Comparison of ENCODE assay signal across 24 mouse cellular contexts in genomic region chr11:103248837-103249236, GRCm38 (mm10). TPM values are rescaled to one million over a fixed set of nuclear protein-coding genes. Genes with fewer than 3 reads are reported as not detected.
DNase-seq lines count a peak whose midpoint lies in the region; ATAC-seq and TF ChIP-seq lines count a peak whose summit lies in the region.
"Had no signal": no experiment of that assay in that cellular context is flagged by ENCODE, and none has a peak within 500 bp of the region (broad histone marks: within the 10 kb centered on the region; RNA-seq: fewer than 3 reads in every experiment).

No protein-coding gene starts in this region.

- no peak for DNase-seq in liver, embryonic 11.5 days (ENCODE audit: low spot score)
- peak; percentile 51 for DNase-seq in MEL (ENCODE audit: low read depth, low spot score)
- no peak for DNase-seq in embryonic facial prominence, embryonic 10.5 days (ENCODE audit: low spot score)
- no peak for DNase-seq in frontal cortex, postnatal 25 days (ENCODE audit: low spot score in 2 of 2)
- DNase-seq in forebrain, postnatal 0 days: no peak
- DNase-seq: adrenal gland, postnatal 36 days; cerebellum, postnatal 36 days; gastrocnemius, postnatal 10 days; right cerebral cortex, postnatal 25 days; thymus, postnatal 14 days had no signal

- no peak overlapping the region for H3K9ac ChIP-seq in liver, embryonic 16.5 days (ENCODE audit: low read depth, low read length)
- no peak overlapping the region for H3K9ac ChIP-seq in liver, embryonic 11.5 days (ENCODE audit: low read depth, low read length)
- peak overlapping the region; percentile 7; the same call in 1 of the 2 replicates for H3K9ac ChIP-seq in MEL (ENCODE audit: control insufficient read depth, low read depth, low read length, poor library complexity, severe bottlenecking)
- no peak overlapping the region for H3K9ac ChIP-seq in forebrain, postnatal 0 days
- H3K9ac ChIP-seq: embryonic facial prominence, embryonic 12.5 days; forebrain, embryonic 15.5 days; neural tube, embryonic 12.5 days had no signal

- H3K79me2 ChIP-seq in MEL (ENCODE audit: control insufficient read depth, insufficient read depth, low read length, poor library complexity) (no peaks in the 10 kb centered on the region), myocyte (ENCODE audit: control insufficient read depth, insufficient read depth) (peaks cover 80% of the 10 kb centered on the region)

- H3ac ChIP-seq in myocyte (ENCODE audit: control insufficient read depth, insufficient read length): no peak overlapping the region

- 0 out of 2 replicates have a peak overlapping the region, but pooled peaks have one; percentile 0 for H3K4me2 ChIP-seq in liver, embryonic 16.5 days (ENCODE audit: low read depth, low read length)
- no peak overlapping the region for H3K4me2 ChIP-seq in liver, embryonic 11.5 days
- peak overlapping the region; percentile 25 for H3K4me2 ChIP-seq in myocyte (ENCODE audit: low read depth)
- no peak overlapping the region for H3K4me2 ChIP-seq in forebrain, postnatal 0 days (ENCODE audit: low read depth)
- H3K4me2 ChIP-seq: embryonic facial prominence, embryonic 12.5 days; forebrain, embryonic 15.5 days; heart, embryonic 11.5 days; limb, embryonic 12.5 days; neural tube, embryonic 12.5 days had no signal

- no peaks in the 10 kb centered on the region for H3K36me3 ChIP-seq in liver, embryonic 16.5 days (ENCODE audit: control insufficient read depth, insufficient read depth)
- H3K36me3 ChIP-seq in liver, embryonic 11.5 days (ENCODE audit: control insufficient read depth, insufficient read depth, low read length): no peaks in the 10 kb centered on the region
- H3K36me3 ChIP-seq in MEL (ENCODE audit: control insufficient read depth in 1 of 2, insufficient read depth in 2 of 2, low read length in 2 of 2): peaks cover 0 to 17% of the 10 kb centered on the region in 2 experiments; a peak in 2 of 4 replicates
- H3K36me3 ChIP-seq in embryonic facial prominence, embryonic 10.5 days (replicated peaks): no peaks in the 10 kb centered on the region; the same call in 1 of the 2 replicates
- H3K36me3 ChIP-seq in myocyte (ENCODE audit: control insufficient read depth, insufficient read depth): peaks cover 4% of the 10 kb centered on the region
- no peaks in the 10 kb centered on the region for H3K36me3 ChIP-seq in forebrain, postnatal 0 days (ENCODE audit: insufficient read depth)
- H3K36me3 ChIP-seq: embryonic facial prominence, embryonic 12.5 days; forebrain, embryonic 15.5 days; limb, embryonic 12.5 days; neural tube, embryonic 12.5 days had no signal

- no peak overlapping the region for H3K4me3 ChIP-seq in liver, embryonic 16.5 days (ENCODE audit: low read depth, low read length)
- H3K4me3 ChIP-seq in liver, embryonic 11.5 days (ENCODE audit: low read depth, low read length): no peak overlapping the region
- H3K4me3 ChIP-seq in MEL (ENCODE audit: control insufficient read depth in 1 of 2, insufficient read depth in 1 of 2, low read depth in 2 of 2, low read length in 2 of 2) (no peak overlapping the region), myocyte (no peak overlapping the region)
- no peak overlapping the region for H3K4me3 ChIP-seq in embryonic facial prominence, embryonic 10.5 days
- H3K4me3 ChIP-seq in forebrain, postnatal 0 days (ENCODE audit: low read depth, low read length): no peak overlapping the region
- H3K4me3 ChIP-seq: embryonic facial prominence, embryonic 12.5 days; forebrain, embryonic 15.5 days; limb, embryonic 12.5 days; neural tube, embryonic 12.5 days had no signal

- H3K27me3 ChIP-seq in liver, embryonic 16.5 days (ENCODE audit: control insufficient read depth, insufficient read depth, low read depth, low read length): no peaks in the 10 kb centered on the region
- no peaks in the 10 kb centered on the region for H3K27me3 ChIP-seq in liver, embryonic 11.5 days (replicated peaks; ENCODE audit: control insufficient read depth, insufficient read depth, low read length)
- no peaks in the 10 kb centered on the region for H3K27me3 ChIP-seq in MEL (ENCODE audit: control insufficient read depth in 1 of 2, insufficient read depth in 2 of 2, low read length in 2 of 2)
- H3K27me3 ChIP-seq in embryonic facial prominence, embryonic 10.5 days (replicated peaks; ENCODE audit: low read depth, poor library complexity, severe bottlenecking): peaks cover 3% of the 10 kb centered on the region
- no peaks in the 10 kb centered on the region for H3K27me3 ChIP-seq in myocyte (ENCODE audit: control insufficient read depth, insufficient read depth, insufficient read length)
- H3K27me3 ChIP-seq in forebrain, postnatal 0 days (ENCODE audit: insufficient read depth, low read length): no peaks in the 10 kb centered on the region
- H3K27me3 ChIP-seq: embryonic facial prominence, embryonic 12.5 days; forebrain, embryonic 15.5 days; limb, embryonic 12.5 days; neural tube, embryonic 12.5 days; Patski had no signal

- no peaks in the 10 kb centered on the region for H3K9me3 ChIP-seq in liver, embryonic 16.5 days (replicated peaks; ENCODE audit: control insufficient read depth, low read length)
- H3K9me3 ChIP-seq in liver, embryonic 11.5 days (ENCODE audit: control insufficient read depth, low read length): no peaks in the 10 kb centered on the region
- H3K9me3 ChIP-seq in MEL (replicated peaks; ENCODE audit: insufficient read depth, low read length): no peaks in the 10 kb centered on the region
- no peaks in the 10 kb centered on the region for H3K9me3 ChIP-seq in embryonic facial prominence, embryonic 10.5 days
- no peaks in the 10 kb centered on the region for H3K9me3 ChIP-seq in forebrain, postnatal 0 days (ENCODE audit: low read length)
- H3K9me3 ChIP-seq: embryonic facial prominence, embryonic 12.5 days; forebrain, embryonic 15.5 days; limb, embryonic 12.5 days; neural tube, embryonic 12.5 days had no signal

- H3K4me1 ChIP-seq in liver, embryonic 16.5 days (ENCODE audit: control insufficient read depth, low read depth, low read length): peaks cover 9% of the 10 kb centered on the region
- H3K4me1 ChIP-seq in liver, embryonic 11.5 days (replicated peaks; ENCODE audit: control insufficient read depth, insufficient read depth, low read length): peaks cover 16% of the 10 kb centered on the region
- H3K4me1 ChIP-seq in MEL (ENCODE audit: control insufficient read depth in 1 of 2, insufficient read depth in 2 of 2, low read length in 2 of 2): peaks cover 2 to 26% of the 10 kb centered on the region in 2 experiments; a peak in 3 of 4 replicates
- H3K4me1 ChIP-seq in embryonic facial prominence, embryonic 10.5 days: peaks cover 40% of the 10 kb centered on the region
- no peaks in the 10 kb centered on the region; the same call in 1 of the 2 replicates for H3K4me1 ChIP-seq in forebrain, postnatal 0 days (ENCODE audit: insufficient read depth)

- TF ChIP-seq RAD21 in MEL (IDR thresholded peaks at IDR 0.05; ENCODE audit: low read depth, low read length): no peak

- no peak for TF ChIP-seq EP300 in MEL (IDR thresholded peaks at IDR 0.05; ENCODE audit: low read depth in 1 of 2, low read length in 2 of 2)

- TF ChIP-seq POLR2A in MEL (IDR thresholded peaks at IDR 0.05; ENCODE audit: control insufficient read depth in 1 of 2, insufficient read depth in 1 of 2, low read depth in 1 of 2, low read length in 2 of 2, poor library complexity in 1 of 2): no peak
- no peak for TF ChIP-seq POLR2A in myocyte (IDR thresholded peaks at IDR 0.05; ENCODE audit: insufficient read length, low read depth)

- no peak for ATAC-seq in liver, embryonic 16.5 days (ENCODE audit: low read depth)
- no peak for ATAC-seq in liver, embryonic 11.5 days (replicated peaks; ENCODE audit: low FRiP score)
- ATAC-seq in forebrain, postnatal 0 days: no peak
- ATAC-seq: forebrain, embryonic 15.5 days; inflammation-experienced regulatory T-cells, adult 6 months; Patski had no signal

- 48% methylated on average over 5 of the region's 5 CpGs for WGBS in liver, embryonic 16.5 days (ENCODE audit: insufficient replicate concordance)
- WGBS in liver, embryonic 11.5 days: 62% methylated on average over 5 of the region's 5 CpGs
- 59% methylated on average over 5 of the region's 5 CpGs for WGBS in embryonic facial prominence, embryonic 10.5 days
- WGBS in forebrain, postnatal 0 days: 69% methylated on average over 5 of the region's 5 CpGs

- TF ChIP-seq CTCF in MEL (IDR thresholded peaks at IDR 0.05 in 2 of 3, conservative IDR thresholded peaks at IDR 0.05 in 1 of 3; ENCODE audit: control insufficient read depth in 1 of 3, insufficient read depth in 1 of 3, low read depth in 2 of 3, low read length in 3 of 3, poor library complexity in 1 of 3, severe bottlenecking in 1 of 3): no peak
- TF ChIP-seq CTCF in forebrain, postnatal 0 days (IDR thresholded peaks at IDR 0.05; ENCODE audit: low read depth): no peak

- peak overlapping the region; percentile 21; the same call in 1 of the 2 replicates for H3K27ac ChIP-seq in liver, embryonic 16.5 days (ENCODE audit: low read length)
- no peak overlapping the region for H3K27ac ChIP-seq in liver, embryonic 11.5 days (ENCODE audit: low read depth, low read length)
- no peak overlapping the region for H3K27ac ChIP-seq in MEL (ENCODE audit: control insufficient read depth, low read depth, low read length)
- peak overlapping the region; percentile 40; the same call in 1 of the 2 replicates for H3K27ac ChIP-seq in embryonic facial prominence, embryonic 10.5 days (replicated peaks)
- H3K27ac ChIP-seq in forebrain, postnatal 0 days (ENCODE audit: low read depth, low read length): no peak overlapping the region
- H3K27ac ChIP-seq: embryonic facial prominence, embryonic 12.5 days; limb, embryonic 12.5 days; neural tube, embryonic 12.5 days had no signal

RNA-seq across cellular contexts. Expression of gene Map3k14, which starts 18.4 kb away (rescaled TPM):
- 0.56 and 0.64 TPM in 2 replicates for polyA plus RNA-seq in liver, embryonic 16.5 days (2015; fragmentation: Nextera tagmentation; extraction: Ambion mirVana)
- polyA plus RNA-seq in liver, embryonic 11.5 days (2014; fragmentation: Nextera tagmentation; extraction: Ambion mirVana): 1.1 and 1.6 TPM in 2 replicates
- total RNA-seq in MEL (2012; rRNA removed): 0.36 and 0.39 TPM in 2 replicates
- under 1 TPM in 1 of 2 experiments, not detected in 1; 0.99 TPM for polyA plus RNA-seq in MEL (2012; ENCODE audit: insufficient read depth in 1 of 2, insufficient read length in 2 of 2, low read depth in 1 of 2, low replicate concordance in 2 of 2, missing spikeins in 1 of 2)
- polyA plus RNA-seq in embryonic facial prominence, embryonic 10.5 days (2016; fragmentation: Nextera tagmentation; extraction: Ambion mirVana): 3.1 and 3.2 TPM in 2 replicates
- polyA plus RNA-seq in myocyte (2012; fragmentation: generic; extraction: Trizol): 12.9 TPM
- total RNA-seq in forebrain, postnatal 0 days (2014; rRNA removed): 3.2 and 5.8 TPM in 2 replicates
- 0.77 TPM in 2 replicates for polyA plus RNA-seq in forebrain, postnatal 0 days (2015; fragmentation: Nextera tagmentation; extraction: Ambion mirVana)

RNA-seq across cellular contexts. Expression of gene Spata32, which starts 30.6 kb away (rescaled TPM):
- not detected in 2 replicates for polyA plus RNA-seq in liver, embryonic 16.5 days (2015; fragmentation: Nextera tagmentation; extraction: Ambion mirVana)
- not detected in 2 replicates for polyA plus RNA-seq in liver, embryonic 11.5 days (2014; fragmentation: Nextera tagmentation; extraction: Ambion mirVana)
- not detected in 2 replicates for total RNA-seq in MEL (2012; rRNA removed)
- polyA plus RNA-seq in MEL (2012; ENCODE audit: insufficient read depth in 1 of 2, insufficient read length in 2 of 2, low read depth in 1 of 2, low replicate concordance in 2 of 2, missing spikeins in 1 of 2): not detected
- polyA plus RNA-seq in embryonic facial prominence, embryonic 10.5 days (2016; fragmentation: Nextera tagmentation; extraction: Ambion mirVana): not detected in 2 replicates
- polyA plus RNA-seq in myocyte (2012; fragmentation: generic; extraction: Trizol): 0.04 TPM
- total RNA-seq in forebrain, postnatal 0 days (2014; rRNA removed): 0.57 and 0.62 TPM in 2 replicates
- polyA plus RNA-seq in forebrain, postnatal 0 days (2015; fragmentation: Nextera tagmentation; extraction: Ambion mirVana): 0.43 and 0.64 TPM in 2 replicates
- total RNA-seq: adrenal gland, postnatal 36 days; gastrocnemius, postnatal 10 days; megakaryocyte-erythroid progenitor cell, adult 5-6 weeks had no signal
- polyA plus RNA-seq: embryonic facial prominence, embryonic 12.5 days; heart, embryonic 11.5 days; hindbrain, embryonic 11.5 days; inflammation-experienced regulatory T-cells, adult 6 months; kidney, embryonic 14.5 days; large intestine, adult 2 months; limb, embryonic 12.5 days; Patski had no signal

RNA-seq across cellular contexts. Expression of gene 1700023F06Rik, which starts 40.5 kb away (rescaled TPM):
- not detected in 2 replicates for polyA plus RNA-seq in liver, embryonic 16.5 days (2015; fragmentation: Nextera tagmentation; extraction: Ambion mirVana)
- polyA plus RNA-seq in liver, embryonic 11.5 days (2014; fragmentation: Nextera tagmentation; extraction: Ambion mirVana): 0.15 TPM in 1 of 2 replicates, not detected in the other
- not detected in 2 replicates for total RNA-seq in MEL (2012; rRNA removed)
- polyA plus RNA-seq in MEL (2012; ENCODE audit: insufficient read depth in 1 of 2, insufficient read length in 2 of 2, low read depth in 1 of 2, low replicate concordance in 2 of 2, missing spikeins in 1 of 2) (not detected), myocyte (2012; fragmentation: generic; extraction: Trizol) (not detected)
- 0.47 and 0.49 TPM in 2 replicates for polyA plus RNA-seq in embryonic facial prominence, embryonic 10.5 days (2016; fragmentation: Nextera tagmentation; extraction: Ambion mirVana)
- total RNA-seq in forebrain, postnatal 0 days (2014; rRNA removed): 0.71 TPM in 1 of 2 replicates, not detected in the other
- polyA plus RNA-seq in forebrain, postnatal 0 days (2015; fragmentation: Nextera tagmentation; extraction: Ambion mirVana): 3.0 and 3.1 TPM in 2 replicates
- total RNA-seq: adrenal gland, postnatal 36 days; gastrocnemius, postnatal 10 days; megakaryocyte-erythroid progenitor cell, adult 5-6 weeks; midbrain, postnatal 0 days had no signal
- polyA plus RNA-seq: heart, embryonic 11.5 days; inflammation-experienced regulatory T-cells, adult 6 months had no signal

Comparison
In these comparisons a context has a peak if more than half of its experiments do, and no peak if none do; other contexts are left out.
1. H3K27ac ChIP-seq: peak in liver, embryonic 16.5 days (single experiment) and embryonic facial prominence, embryonic 10.5 days (single experiment); none in liver, embryonic 11.5 days (single experiment), MEL (single experiment) and forebrain, postnatal 0 days (single experiment).
2. H3K4me2 ChIP-seq: peak in liver, embryonic 16.5 days (single experiment) and myocyte (single experiment); none in liver, embryonic 11.5 days (single experiment) and forebrain, postnatal 0 days (single experiment).